Mouse (Mus musculus) thymus, adult 2 months (tissue): ENCODE data around the gene Ttc7b. TPM values are rescaled to one million over a fixed set of nuclear protein-coding genes. Genes with fewer than 3 reads are reported as not detected.

Experiments used
- DNase-seq: peaks from one replicate; pipeline ENCODE4 v3.0.0; 2021
- H3K27ac ChIP-seq: fragments of 200-500 bp; 2 replicates; pipeline ENCODE4 v1.5.1; 2012; ENCODE audit warnings: low read length, control low read depth; ENCODE audit not compliant: control insufficient read depth, insufficient read depth
- H3K27me3 ChIP-seq: fragments of 200-500 bp; 2 replicates; pipeline ENCODE4 v1.6.1; 2012; ENCODE audit warnings: mild to moderate bottlenecking, low read length, moderate library complexity, mixed read lengths; ENCODE audit not compliant: control insufficient read depth, insufficient read depth
- H3K36me3 ChIP-seq: fragments of 200-500 bp; 2 replicates; pipeline ENCODE4 v1.6.1; 2012; ENCODE audit warnings: mild to moderate bottlenecking, low read length, moderate library complexity; ENCODE audit not compliant: control insufficient read depth, insufficient read depth
- H3K4me1 ChIP-seq: fragments of 200-500 bp; replicated peaks from 2 replicates; pipeline ENCODE4 v1.6.1; 2012; ENCODE audit warnings: low read length; ENCODE audit not compliant: control insufficient read depth, insufficient read depth
- H3K4me3 ChIP-seq: fragments of 200-500 bp; 2 replicates; pipeline ENCODE4 v1.5.1; 2012; ENCODE audit warnings: mild to moderate bottlenecking, low read length, control low read depth, moderate library complexity; ENCODE audit not compliant: control insufficient read depth, insufficient read depth
- CTCF ChIP-seq: fragments of 200-500 bp; IDR thresholded peaks from 2 replicates; pipeline ENCODE4 v1.5.1; 2012; ENCODE audit warnings: mild to moderate bottlenecking, control low read depth, low read length, moderate library complexity, borderline replicate concordance; ENCODE audit not compliant: control insufficient read depth, poor library complexity, insufficient read depth; ENCODE audit errors: extremely low read depth
- POLR2A ChIP-seq: fragments of 200-500 bp; IDR thresholded peaks from 2 replicates; pipeline ENCODE4 v1.6.1; 2012; ENCODE audit warnings: mild to moderate bottlenecking, low read length, control low read depth, moderate library complexity; ENCODE audit not compliant: control insufficient read depth, poor library complexity, insufficient read depth; ENCODE audit errors: extremely low read depth
- WGBS: fragments of 180-500 bp; shearing (Covaris S2); methylation state at CpG from one replicate; pipeline ENCODE4 v1.1.7; 2018; 5-methylcytosine and 5-hydroxymethylcytosine counted together
- polyA plus RNA-seq: library from polyadenylated mRNA; depleted of rRNA; stranded (reverse); fragments of >200 nt; gene quantifications from 2 replicates; pipeline ENCODE4 v1.2.3, GENCODE M21; 2012

Gene Ttc7b
- polyA plus RNA-seq, 1 experiment = 43.1 TPM

- no peak for DNase-seq
- no peak overlapping the region for H3K4me3 ChIP-seq
- no peaks in the 10 kb centered on the region for H3K36me3 ChIP-seq
- no peak overlapping the region for H3K27ac ChIP-seq
- TF ChIP-seq CTCF (no peak), POLR2A (no peak)
- no peaks in the 10 kb centered on the region for H3K27me3 ChIP-seq
- 96% methylated on average over 3 of the region's 3 CpGs for WGBS
- H3K4me1 ChIP-seq = no peaks in the 10 kb centered on the region
Measured at GRCm38 (mm10) chr12:100474661-100475321, 45.8 kb downstream of the Ttc7b start.

- Histone ChIP-seq H3K27ac (no peak overlapping the region), H3K4me3 (no peak overlapping the region), H3K4me1 (no peaks in the 10 kb centered on the region), H3K36me3 (no peaks in the 10 kb centered on the region), H3K27me3 (no peaks in the 10 kb centered on the region)
- TF ChIP-seq POLR2A (no peak), CTCF (no peak)
- DNase-seq = no peak
- WGBS = 94% methylated on average over 9 of the region's 9 CpGs
Measured at GRCm38 (mm10) chr12:100470295-100470694, 50.3 kb downstream of the Ttc7b start.

GRCm38 (mm10) chr12:100469503-100470293 is 50.9 kb downstream of the Ttc7b start:
- 96% methylated on average over 7 of the region's 7 CpGs for WGBS
- H3K36me3 ChIP-seq = no peaks in the 10 kb centered on the region
- no peaks in the 10 kb centered on the region for H3K27me3 ChIP-seq
- no peaks in the 10 kb centered on the region for H3K4me1 ChIP-seq
- TF ChIP-seq POLR2A (no peak), CTCF (no peak)
- no peak for DNase-seq
- H3K4me3 ChIP-seq = no peak overlapping the region
- H3K27ac ChIP-seq = no peak overlapping the region

- TF ChIP-seq CTCF (no peak), POLR2A (no peak)
- Histone ChIP-seq H3K27ac (no peak overlapping the region), H3K36me3 (no peaks in the 10 kb centered on the region), H3K27me3 (no peaks in the 10 kb centered on the region), H3K4me1 (no peaks in the 10 kb centered on the region), H3K4me3 (no peak overlapping the region)
- WGBS = 89% methylated on average over 3 of the region's 4 CpGs
- DNase-seq = no peak
Measured at GRCm38 (mm10) chr12:100465101-100465715, 55.4 kb downstream of the Ttc7b start.

GRCm38 (mm10) chr12:100457701-100458100 is 62.9 kb downstream of the Ttc7b start:
- Histone ChIP-seq H3K4me1 (no peaks in the 10 kb centered on the region), H3K27me3 (no peaks in the 10 kb centered on the region), H3K36me3 (no peaks in the 10 kb centered on the region), H3K27ac (no peak overlapping the region), H3K4me3 (no peak overlapping the region)
- DNase-seq = no peak
- no peak for TF ChIP-seq CTCF
- TF ChIP-seq POLR2A = no peak
- 98% methylated on average over 7 of the region's 7 CpGs for WGBS

GRCm38 (mm10) chr12:100456257-100456975 is 64.2 kb downstream of the Ttc7b start:
- Histone ChIP-seq H3K27ac (no peak overlapping the region), H3K4me3 (no peak overlapping the region), H3K36me3 (no peaks in the 10 kb centered on the region), H3K4me1 (no peaks in the 10 kb centered on the region), H3K27me3 (no peaks in the 10 kb centered on the region)
- no peak for DNase-seq
- TF ChIP-seq POLR2A = no peak
- no peak for TF ChIP-seq CTCF
- 94% methylated on average over 10 of the region's 10 CpGs for WGBS
